Mouse (Mus musculus): ENCODE measurements around the gene Ptpra.

The Ptpra gene

GRCm38 (mm10) chr2:130448449-130448848 is 1.6 kb upstream of the Ptpra start:
- DNase-seq, result no peak

GRCm38 (mm10) chr2:130449021-130449793 is 871 bp upstream of the Ptpra start:
- no peak for DNase-seq

- DNase-seq, result peak; percentile 81
Measured at GRCm38 (mm10) chr2:130450434-130450796, 337 bp downstream of the Ptpra start.

DNA sequence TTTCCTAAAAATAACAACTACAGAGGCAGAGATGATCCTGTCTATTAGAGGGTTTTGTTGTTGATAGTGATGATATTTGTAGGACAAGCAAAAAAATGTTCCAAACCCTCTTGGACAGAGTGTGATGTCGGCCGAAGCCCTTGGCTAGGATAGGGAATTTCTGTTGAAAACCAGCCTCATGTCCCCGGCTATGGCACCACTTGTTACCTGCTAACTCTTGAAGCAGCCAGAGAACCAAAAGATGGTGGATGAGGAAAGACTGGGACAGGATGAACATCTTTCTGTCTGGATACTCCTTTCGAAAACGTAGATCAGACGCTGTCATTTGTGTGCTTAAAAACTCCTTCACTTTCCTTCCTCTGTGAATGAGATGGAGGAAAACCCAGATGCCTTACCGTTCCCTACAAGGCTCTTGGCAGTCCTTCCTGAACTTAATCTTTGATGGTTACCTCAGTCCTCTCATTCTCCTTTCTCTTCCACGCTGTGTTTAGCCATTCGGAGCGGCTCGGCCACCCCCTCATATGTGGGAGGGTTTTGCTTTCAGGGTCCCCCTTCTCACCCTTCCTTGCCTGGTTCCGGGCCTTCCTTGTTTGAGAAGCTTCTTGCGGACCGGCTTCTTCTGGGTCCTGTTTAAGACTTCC is 1.1 kb downstream of the Ptpra start:
- no peak for DNase-seq

GRCm38 (mm10) chr2:130451727-130452090 is 1.6 kb downstream of the Ptpra start:
- DNase-seq, result peak; percentile 37

DNA sequence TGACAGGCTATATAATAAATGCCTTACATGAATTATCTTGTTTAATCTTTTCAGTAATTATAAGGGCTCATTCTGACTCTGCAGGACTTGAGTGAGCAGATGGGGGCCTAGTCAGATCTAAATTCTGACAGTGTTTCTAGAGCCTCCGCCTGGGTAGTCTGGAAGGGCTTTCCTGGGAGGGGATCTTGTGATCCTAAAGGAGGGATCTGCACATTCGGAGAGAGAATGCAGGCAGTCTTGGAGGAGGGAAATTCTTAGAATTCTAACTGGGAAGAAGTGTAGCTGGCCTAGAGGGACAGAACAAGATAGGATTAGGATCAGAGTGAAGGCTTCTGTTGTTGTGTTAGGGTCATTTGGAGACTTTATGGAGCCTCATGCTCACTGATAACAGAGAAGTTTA is 2.2 kb downstream of the Ptpra start:
- DNase-seq, result no peak

- DNase-seq, result no peak
Measured at GRCm38 (mm10) chr2:130453421-130453820, 3.3 kb downstream of the Ptpra start.

- peak; percentile 79 for DNase-seq
Measured at GRCm38 (mm10) chr2:130454748-130455370, 4.8 kb downstream of the Ptpra start.

DNA sequence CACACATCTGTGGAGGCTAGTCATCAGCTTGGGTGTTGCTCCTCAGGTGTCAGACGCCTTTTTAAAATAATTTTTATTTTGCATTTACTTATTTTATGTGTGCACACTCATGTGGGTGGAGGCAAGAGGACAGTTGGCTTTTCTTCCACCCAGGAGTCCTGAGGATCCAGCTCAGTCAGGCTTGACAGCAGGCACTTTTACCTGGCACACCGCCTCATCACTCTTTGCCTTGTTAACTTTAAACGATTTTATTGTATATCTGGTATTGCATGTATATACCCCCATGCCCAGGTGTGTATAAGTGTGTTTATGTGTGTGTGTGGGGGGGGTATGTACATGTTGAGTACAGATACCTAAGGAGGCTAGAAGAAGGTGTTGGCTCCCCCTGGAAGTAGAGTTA is 7.8 kb downstream of the Ptpra start:
- no peak for DNase-seq

- no peak for DNase-seq
Measured at GRCm38 (mm10) chr2:130459576-130459975, 9.5 kb downstream of the Ptpra start.

DNA sequence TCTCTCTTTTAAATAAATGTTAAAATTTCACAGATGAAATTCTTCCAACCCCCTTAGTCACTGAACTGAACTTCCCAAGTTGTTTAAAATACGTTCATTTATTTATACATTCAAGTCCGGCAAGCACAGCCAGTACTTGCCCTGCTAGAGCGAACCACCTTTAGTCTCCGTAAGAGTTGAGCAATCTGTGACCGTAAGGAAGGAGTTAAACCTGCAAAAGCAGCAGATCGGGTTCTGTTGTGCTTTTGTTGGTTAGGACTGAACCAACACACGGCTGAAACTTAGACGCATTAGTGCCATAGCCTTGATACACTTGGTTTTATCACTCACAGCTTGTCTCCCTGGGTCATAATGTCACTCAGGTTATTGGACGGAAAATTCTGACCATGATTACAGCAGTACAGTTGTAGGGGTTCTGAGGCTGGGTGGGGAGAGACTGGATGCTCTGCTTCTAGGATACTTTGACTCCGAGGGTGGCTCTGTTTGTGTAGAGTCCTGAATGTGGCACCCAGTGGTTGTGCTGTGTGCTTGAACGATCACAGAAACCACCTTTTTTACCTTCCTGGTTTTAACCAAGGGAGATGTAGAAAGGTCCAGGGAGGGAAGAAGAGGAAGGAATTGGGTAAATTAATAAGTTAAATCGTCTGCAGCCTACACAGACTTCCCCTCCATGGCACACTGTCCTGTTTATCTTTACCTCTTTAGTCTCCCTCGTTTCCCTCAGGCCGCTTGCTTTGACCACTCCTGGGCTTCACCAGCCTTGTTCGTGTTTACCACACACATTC is 11.4 kb downstream of the Ptpra start:
- DNase-seq, result no peak

GRCm38 (mm10) chr2:130466438-130466837 is 16.4 kb downstream of the Ptpra start:
- DNase-seq, result no peak

GRCm38 (mm10) chr2:130469366-130469765 is 19.3 kb downstream of the Ptpra start:
- no peak for DNase-seq

- no peak for DNase-seq
Measured at GRCm38 (mm10) chr2:130469935-130470334, 19.9 kb downstream of the Ptpra start.

DNA sequence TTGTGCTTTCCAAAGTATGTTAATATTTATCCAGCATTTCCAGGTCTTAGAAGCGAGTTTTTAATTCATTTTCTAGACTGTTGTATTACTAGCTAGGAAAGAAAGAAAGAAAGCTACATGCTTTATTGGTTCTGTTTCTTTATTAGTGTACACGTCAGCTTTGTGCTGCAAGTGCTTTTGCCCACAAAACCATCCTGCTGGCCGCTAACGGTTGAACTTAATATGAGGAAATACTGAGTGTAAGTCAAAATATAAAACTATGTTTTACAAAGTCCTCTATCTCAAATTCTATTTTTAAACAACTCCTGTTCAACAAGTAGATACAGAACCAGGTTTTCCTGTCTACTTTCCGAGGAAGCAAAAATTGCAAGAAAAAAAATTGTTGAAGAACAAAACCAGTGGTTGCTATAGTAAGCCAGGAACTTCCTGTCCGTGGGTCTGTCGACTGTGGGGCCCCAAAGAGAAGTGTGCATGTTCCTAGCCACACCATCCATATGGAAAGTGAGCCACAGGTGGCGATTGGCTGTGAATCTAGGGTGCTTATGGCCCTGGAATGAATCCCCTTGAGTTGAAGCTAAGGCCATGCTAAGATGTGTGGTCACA is 22.9 kb downstream of the Ptpra start:
- DNase-seq, result no peak

- DNase-seq, result no peak
Measured at GRCm38 (mm10) chr2:130475764-130476163, 25.7 kb downstream of the Ptpra start.

DNA sequence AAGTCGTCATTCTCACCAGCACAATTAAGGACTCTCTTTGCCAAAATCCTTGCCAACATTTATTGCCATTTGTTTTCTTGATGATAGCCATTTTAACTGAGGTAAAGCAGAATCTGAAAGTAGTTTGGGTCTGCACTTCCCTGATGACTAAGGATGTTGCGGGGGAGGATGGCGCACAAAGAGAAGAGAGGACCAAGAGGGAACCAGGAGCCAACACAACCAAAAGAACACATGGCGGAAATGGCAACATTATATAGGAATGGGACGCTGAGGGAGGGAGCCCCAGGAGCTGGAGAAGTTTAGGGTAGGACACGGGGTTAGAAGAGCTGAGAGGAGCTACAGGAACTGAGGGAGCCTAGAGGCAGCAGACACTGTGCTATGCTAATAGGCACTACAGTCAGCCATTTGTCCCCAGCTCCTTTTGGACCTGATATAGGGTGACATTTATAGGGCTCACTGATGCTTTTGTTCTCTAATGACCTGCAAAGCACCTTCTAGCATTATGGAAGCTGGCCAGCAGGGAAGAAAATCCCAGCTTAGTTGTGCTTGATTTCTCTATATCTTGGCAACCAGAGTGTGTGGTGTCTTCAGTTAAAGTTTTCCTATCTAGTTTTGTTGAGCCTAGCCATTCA is 26.7 kb downstream of the Ptpra start:
- DNase-seq, result no peak

DNA sequence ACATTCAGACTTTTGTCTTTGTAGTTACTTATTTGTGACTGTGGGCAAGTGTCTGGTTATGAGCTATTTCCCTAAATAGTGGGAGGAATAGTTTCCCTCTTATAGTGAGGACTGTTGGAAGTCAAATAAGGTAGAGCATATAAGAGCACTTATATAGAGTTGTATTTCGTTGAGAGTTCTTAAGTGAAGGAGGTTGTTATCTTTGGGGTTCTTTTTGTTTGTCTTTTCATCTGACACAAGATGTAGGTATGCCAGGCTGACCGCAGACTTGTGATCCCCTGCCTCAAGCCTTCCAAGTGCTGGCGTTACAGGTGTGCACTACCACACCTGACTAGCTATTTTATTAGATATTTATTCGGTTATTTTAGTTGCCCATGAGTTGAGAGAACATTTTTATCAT is 32.1 kb downstream of the Ptpra start:
- no peak for DNase-seq

DNA sequence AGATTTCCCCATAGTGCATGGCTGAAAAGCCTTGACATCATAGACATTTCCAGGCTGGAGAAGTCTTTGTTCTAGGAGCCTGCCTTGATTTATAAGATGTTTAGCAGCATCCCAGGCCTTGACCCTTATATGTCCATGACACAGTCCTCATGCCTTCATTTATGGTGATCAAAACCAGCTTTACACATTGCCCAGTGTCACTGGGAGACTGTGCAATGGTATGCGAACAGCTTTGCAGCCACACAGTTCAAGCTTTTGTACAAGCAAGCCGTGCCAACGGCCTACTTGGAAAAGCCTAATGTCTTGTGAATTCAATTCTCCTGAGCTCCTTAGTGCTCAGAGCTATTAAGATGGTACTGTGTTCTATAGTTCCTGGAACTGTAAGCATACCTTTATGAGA is 32.6 kb downstream of the Ptpra start:
- no peak for DNase-seq

DNA sequence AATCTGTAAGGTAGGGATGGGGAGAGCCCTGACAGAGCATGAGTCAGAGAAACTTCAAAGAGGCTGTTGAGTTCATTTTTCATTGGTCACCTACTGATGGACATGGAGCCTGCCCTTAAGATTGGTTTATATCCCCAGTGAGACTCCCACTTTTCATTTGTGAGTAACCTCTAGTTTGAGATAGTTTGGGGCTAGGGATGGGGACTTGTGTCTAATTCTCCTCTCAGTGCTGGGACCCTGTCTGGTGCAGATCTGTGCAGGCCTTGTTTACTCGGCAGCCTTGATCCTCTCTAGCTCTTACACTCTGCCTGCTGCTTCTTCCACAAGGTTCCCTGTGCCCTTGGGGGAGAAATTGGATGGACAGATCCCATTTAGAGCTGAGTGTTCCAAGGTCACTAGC is 34.1 kb downstream of the Ptpra start:
- no peak for DNase-seq

DNA sequence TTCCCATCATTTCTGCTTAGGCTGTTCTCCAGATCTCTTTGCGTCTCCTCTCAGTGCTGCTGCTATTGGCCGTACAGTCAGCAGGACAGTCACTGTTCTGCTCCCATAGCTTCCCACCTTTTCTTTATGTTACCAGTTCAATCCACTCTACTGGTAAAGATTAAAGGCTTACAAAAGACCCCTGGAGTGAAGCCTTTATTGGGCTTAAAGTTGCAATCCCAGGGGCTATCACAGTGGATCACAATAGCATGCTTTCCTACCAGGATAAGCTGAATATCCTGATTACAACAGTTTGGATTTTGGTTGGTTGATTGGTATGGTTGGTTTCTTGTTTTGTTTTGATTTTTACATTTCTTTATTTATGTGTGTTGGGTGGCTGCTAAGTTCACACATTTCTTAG is 37.9 kb downstream of the Ptpra start:
- DNase-seq, result no peak

DNA sequence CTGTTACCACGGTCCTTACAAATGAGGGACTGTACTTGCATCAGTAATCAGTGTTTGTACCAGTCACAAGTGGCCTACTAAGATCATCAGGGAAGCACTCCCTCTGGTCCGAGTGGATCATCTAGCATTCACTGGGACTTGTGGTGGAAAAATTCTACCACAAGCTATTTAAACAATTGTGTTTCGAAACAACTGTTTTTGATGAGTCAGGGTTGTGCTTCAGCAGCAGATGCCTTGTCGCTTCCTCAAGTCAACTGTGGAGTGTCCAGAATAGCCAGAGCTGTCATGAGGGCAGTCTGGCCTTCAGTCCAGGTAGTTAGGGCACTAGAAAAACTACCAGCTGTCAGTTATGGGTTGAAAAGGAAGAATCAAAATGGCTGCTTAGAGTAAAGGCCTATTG is 38.5 kb downstream of the Ptpra start:
- DNase-seq, result no peak

DNA sequence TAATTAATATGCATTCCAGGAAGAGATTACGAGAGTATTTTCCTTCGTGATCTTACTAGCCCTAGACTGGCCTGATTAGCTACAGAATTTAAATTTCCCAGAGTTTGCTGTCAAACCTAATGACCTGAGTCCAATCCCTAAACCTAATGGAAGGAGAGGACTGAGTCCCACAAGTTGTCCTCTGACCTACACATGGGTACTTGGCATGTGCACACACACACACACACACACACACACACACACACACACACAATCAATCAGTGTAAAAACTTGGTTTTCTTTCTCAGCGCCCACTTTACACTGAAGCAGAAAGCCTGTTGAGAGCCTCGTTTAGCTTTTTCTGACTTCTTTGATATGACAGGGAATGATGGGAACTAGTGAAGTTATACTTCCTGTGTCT is 41.1 kb downstream of the Ptpra start:
- DNase-seq, result no peak

Data from cerebellum, adult 9-11 months (tissue).